Mouse (Mus musculus) embryo, embryonic 11 days (tissue): ENCODE measurements around the gene Kcnk6.
"Not testable (repeated sequence)": the region's sequence is repeated elsewhere in the genome, so short reads cannot be mapped to it uniquely, and the experiment has no call there.

Experiments
- DNase-seq: peaks from one replicate; pipeline ENCODE4 v3.0.0-alpha.2; 2015

Kcnk6 gene

GRCm38 (mm10) chr7:29246619-29247313 lies 14.5 kb upstream of the Kcnk6 start:
- no peak for DNase-seq

DNA sequence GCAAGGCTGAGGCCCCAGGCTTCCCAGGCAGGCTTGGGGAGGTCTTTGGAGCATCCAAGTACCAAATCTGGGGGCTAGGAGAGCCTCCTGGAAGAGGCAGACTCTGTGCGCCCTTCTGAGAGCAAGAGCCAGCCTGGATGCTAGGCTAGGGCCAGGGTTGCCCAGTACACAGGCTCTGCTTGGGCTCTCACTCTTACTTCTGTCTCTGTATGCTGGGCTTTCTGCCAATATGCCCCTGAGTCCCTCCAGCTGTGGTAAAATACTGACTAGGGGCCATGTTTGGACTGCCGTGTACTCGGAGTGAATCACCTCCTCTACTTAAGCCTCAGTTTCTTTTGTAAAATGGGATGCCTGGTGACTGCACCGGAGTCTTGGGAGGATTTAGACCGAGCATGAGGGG lies 13.7 kb upstream of the Kcnk6 start:
- DNase-seq, result no peak

DNA sequence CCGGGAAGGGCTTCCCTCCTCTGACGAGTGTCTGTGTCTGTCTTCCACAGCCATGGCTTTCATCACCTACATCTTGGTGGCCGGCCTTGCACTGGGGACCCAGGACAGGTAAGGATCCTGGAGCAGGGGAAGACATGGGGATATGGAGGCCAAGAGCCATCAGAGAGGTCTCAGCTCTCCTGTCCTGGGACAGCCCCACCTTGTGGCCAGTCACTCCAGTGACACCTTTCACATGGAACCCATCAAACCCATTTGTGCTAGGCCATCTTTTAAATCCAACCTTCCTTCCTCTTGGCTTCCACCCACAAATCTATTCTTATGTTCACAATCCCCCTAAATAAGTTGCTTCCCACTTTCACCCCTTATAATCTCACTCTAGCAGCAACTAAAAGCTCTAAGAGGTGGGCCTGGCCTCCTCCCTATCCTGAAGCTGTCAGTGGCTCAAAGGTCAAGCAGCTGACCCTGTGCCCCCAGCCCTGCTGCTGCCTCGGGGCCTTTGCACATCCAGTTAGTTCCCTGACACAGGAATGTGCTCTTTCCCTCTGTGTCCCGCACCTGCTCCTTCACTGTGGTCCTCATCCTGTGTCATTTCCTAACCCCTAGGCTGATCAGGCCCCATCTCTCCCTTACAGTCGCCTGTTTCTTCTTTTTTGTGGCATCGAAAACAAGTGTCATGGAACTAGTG lies 12.6 kb upstream of the Kcnk6 start:
- DNase-seq, result no peak

DNA sequence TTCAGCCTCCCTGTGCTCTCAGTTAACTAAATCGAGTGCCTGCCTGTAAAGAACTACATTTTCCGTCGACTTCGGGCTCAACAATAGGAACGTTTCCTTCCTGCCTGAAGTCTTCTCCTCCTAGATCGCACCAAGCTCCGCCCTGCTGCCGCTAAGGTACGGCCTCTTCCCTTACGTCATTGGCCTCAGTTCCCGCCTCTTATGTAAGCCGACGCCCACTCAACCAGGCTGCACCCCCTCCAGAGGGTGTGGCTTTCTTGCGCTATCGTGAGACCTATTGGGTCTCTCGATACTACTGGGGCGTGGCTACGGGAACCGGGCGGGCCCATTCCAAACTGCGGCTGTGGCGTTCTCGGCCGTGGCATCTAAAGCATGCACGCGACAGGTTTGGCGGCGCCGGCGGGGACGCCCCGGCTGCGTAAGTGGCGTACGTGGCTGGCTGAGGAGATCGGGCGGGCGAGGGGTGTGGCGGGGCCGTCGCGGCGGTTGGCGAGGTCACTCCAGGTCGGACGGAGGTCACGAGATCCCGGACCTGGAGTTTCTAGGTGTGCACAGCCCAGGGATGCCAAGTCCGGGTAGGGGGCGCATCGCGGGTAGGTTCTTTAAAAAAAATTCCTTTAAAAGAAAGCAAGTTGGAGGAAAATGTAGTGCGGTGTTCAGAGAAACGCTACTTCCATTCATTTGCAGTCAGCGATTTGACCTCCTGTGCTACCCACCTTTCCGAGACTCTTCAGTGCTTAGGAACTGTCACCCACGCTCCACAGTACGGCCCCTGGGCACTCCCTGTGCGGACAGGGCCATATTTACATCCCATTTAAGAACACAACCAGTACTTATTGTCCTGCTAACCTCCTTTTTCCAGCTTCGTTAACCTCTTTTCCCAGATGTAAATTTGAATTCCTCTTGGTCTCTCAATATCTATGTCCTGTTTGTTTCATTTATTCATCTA lies 6.0 kb upstream of the Kcnk6 start, which contains the start of gene Yif1b:
TSS of gene Yif1b (plus strand) at position 311 of the 949 bp plus-strand sequence.
- DNase-seq, result peak; percentile 100

DNA sequence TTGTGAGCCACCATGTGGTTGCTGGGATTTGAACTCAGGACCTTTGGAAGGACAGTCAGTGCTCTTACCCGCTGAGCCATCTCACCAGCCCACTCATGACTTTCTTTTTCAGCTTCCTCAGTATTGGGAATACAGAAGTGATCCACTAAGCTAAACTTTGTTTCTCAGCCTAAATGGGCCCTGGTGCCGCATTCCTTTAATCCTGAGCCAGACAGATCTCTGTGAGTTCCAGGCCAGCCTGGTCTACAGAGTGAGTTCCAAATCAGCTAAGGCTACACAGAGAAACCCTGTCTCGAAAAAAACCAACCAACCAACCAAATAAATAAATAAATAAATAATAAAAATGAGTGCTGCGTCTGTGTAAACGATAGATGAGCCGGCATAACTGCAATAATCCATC lies 5.3 kb upstream of the Kcnk6 start:
- DNase-seq, result not testable (repeated sequence)

- DNase-seq, result no peak
Observed at GRCm38 (mm10) chr7:29236593-29236992, 4.3 kb upstream of the Kcnk6 start.

GRCm38 (mm10) chr7:29234661-29235060 lies 2.3 kb upstream of the Kcnk6 start:
- no peak for DNase-seq

DNA sequence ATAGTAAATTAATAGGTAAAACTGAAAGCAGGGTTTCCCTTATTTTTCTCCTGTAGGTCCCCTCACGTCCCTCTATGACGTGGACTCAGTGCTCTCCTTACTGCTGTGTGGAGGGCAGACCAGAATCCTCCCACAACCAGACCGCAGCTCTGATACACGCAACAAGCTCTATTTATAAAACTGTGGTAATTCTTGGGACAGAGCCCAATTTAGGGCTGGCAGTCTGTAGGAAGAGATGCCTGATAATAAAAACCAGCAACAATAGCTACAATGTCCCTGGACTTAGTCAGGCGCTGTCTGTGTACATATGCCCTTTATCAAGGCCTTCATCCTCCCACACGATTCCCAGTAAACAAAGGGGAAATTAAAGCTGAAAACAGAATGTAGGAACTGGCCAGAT lies 1.4 kb upstream of the Kcnk6 start:
- no peak for DNase-seq

- no peak for DNase-seq
Observed at GRCm38 (mm10) chr7:29231517-29231916, 798 bp downstream of the Kcnk6 start.

- no peak for DNase-seq
Observed at GRCm38 (mm10) chr7:29230560-29230959, 1.8 kb downstream of the Kcnk6 start.

- DNase-seq, result no peak
Observed at GRCm38 (mm10) chr7:29228202-29228601, 4.1 kb downstream of the Kcnk6 start.

- DNase-seq, result no peak
Observed at GRCm38 (mm10) chr7:29225520-29225919, 6.8 kb downstream of the Kcnk6 start.

DNA sequence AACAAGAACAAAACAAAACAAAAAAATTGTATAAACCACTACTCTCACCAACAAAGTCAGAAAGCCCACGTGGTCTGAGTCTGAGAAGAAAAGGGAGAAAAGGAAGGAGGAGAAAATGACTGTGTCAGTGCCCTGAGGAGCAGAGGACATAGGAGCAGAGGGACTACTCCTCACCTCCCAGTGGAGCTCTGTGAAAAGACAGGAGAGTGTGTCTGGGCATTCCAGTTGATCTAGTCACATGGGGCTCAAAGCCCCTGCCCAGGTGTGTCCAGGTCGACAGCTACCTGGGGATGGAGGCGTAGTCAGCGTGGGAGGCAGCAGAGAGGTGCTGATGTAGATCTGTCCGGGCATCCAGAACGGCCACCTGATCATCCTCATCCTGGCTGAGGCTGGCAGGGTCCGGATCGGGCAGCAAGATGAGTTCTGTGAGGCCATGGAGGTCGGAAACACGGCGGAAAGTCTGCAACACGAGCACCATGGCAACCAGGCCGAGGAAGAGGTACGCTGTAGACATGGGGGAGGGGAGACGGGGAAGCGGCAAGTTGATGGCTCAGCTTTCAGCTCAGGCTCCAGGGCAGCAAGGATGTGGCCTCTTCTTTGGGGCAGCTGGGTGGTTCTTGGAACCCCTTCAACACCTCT lies 7.4 kb downstream of the Kcnk6 start:
- peak; percentile 75 for DNase-seq

- no peak for DNase-seq
Observed at GRCm38 (mm10) chr7:29214846-29215245, 17.5 kb downstream of the Kcnk6 start.

GRCm38 (mm10) chr7:29214236-29214635 lies 18.1 kb downstream of the Kcnk6 start:
- no peak for DNase-seq

GRCm38 (mm10) chr7:29213675-29214082 lies 18.6 kb downstream of the Kcnk6 start, which contains the start of gene Catsperg1:
Catsperg1 (minus strand) TSS chr7:29214035.
- DNase-seq, result peak; percentile 85

- not testable (repeated sequence) for DNase-seq
Observed at GRCm38 (mm10) chr7:29212775-29213560, 19.3 kb downstream of the Kcnk6 start.

DNA sequence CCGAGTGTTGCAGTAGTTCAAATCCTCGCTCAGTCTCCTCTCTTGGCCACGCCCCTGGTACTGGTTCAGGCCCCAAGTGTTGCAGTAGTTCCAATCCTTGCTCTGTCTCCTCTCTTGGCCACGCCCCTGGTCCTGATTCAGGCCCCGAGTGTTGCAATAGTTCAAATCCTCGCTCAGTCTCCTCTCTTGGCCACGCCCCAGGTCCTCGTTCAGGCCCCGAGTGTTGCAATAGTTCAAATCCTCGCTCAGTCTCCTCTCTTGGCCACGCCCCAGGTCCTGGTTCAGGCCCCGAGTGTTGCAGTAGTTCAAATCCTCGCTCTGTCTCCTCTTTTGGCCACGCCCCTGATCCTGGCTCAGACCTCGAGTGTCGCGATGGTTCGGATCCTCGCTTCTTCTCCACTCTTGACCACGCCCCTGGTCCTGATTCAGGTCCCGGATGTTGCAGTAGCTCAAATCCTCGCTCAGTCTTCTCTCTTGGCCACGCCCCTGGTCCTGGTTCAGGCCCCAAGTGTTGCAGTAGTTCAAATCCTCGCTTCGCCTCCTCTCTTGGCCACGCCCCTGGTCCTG lies 20.0 kb downstream of the Kcnk6 start:
- DNase-seq, result no peak

GRCm38 (mm10) chr7:29211415-29212198 lies 20.7 kb downstream of the Kcnk6 start:
- peak; percentile 85 for DNase-seq

GRCm38 (mm10) chr7:29211013-29211412 lies 21.3 kb downstream of the Kcnk6 start:
- not testable (repeated sequence) for DNase-seq

DNA sequence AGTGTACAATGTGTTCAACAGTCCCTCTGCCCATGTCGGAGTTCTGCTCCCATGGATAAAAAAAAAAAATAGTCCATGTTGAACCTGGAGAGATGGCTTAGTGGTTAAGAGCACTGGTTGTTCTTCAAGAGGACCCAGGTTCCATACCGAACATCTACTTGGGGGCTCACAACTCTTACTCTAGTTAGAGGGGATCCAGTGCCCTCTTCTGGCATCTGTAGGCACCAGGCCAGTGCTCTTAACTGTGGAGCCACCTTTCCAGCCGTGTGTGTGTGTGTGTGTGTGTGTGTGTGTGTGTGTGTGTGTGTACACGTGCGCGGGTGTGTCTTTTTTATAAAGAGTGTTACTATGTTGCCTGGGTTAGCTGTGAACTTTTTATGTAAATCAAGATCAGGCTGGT lies 29.7 kb downstream of the Kcnk6 start:
- no peak for DNase-seq
